Mouse (Mus musculus) heart, postnatal 25 days (tissue): ENCODE data around the gene Tmem63a. TPM values are rescaled to one million over a fixed set of nuclear protein-coding genes. Genes with fewer than 3 reads are reported as not detected.
"Not testable (repeated sequence)": the region's sequence is repeated elsewhere in the genome, so short reads cannot be mapped to it uniquely, and the experiment has no call there.

ENCODE experiments used
- DNase-seq: peaks from one replicate; pipeline ENCODE4 v3.0.0; 2022; ENCODE audit warnings: low spot score
- intact Hi-C: fragments of 180-260 bp; cut with DNase I; formaldehyde crosslinking; loops from one replicate; pipeline ENCODE4 v1.15.1; 2025
- total RNA-seq, 2 experiments: library from RNA; stranded (reverse); gene quantifications; 2 replicates each; pipeline ENCODE4 v1.2.3; 2021

Gene Tmem63a
- total RNA-seq, 2 experiments from 2014 or later = 15.1 to 16.3 TPM

GRCm38 (mm10) chr1:180952085-180952746, 10.1 kb downstream of the Tmem63a start:
- intact Hi-C loops = no loop called here
- DNase-seq = no peak

- DNase-seq = no peak
Measured at GRCm38 (mm10) chr1:180952808-180953207, 10.7 kb downstream of the Tmem63a start.

GRCm38 (mm10) chr1:180956401-180956800, 14.3 kb downstream of the Tmem63a start:
- intact Hi-C loops = no loop called here
- no peak for DNase-seq

More at GRCm38 (mm10) chr1:180952808-180953207, 10.7 kb downstream of the Tmem63a start:
- intact Hi-C loops = no loop called here

GRCm38 (mm10) chr1:180956973-180957381, 14.8 kb downstream of the Tmem63a start:
- peak; percentile 35 for DNase-seq

GRCm38 (mm10) chr1:180957989-180958388, 15.8 kb downstream of the Tmem63a start:
- no peak for DNase-seq
- intact Hi-C loops = no loop called here

More at GRCm38 (mm10) chr1:180956973-180957381, 14.8 kb downstream of the Tmem63a start:
- intact Hi-C loops = no loop called here

GRCm38 (mm10) chr1:180958797-180959196, 16.7 kb downstream of the Tmem63a start:
- DNase-seq = no peak
- intact Hi-C loops = no loop called here

- intact Hi-C loops = no loop called here
- no peak for DNase-seq
Measured at GRCm38 (mm10) chr1:180965786-180966185, 23.6 kb downstream of the Tmem63a start.

GRCm38 (mm10) chr1:180966542-180966941, 24.4 kb downstream of the Tmem63a start:
- intact Hi-C loops = no loop called here
- peak; percentile 38 for DNase-seq

- intact Hi-C loops = no loop called here
Measured at GRCm38 (mm10) chr1:180967261-180967660, 25.1 kb downstream of the Tmem63a start.

GRCm38 (mm10) chr1:180972941-180973340, 30.8 kb downstream of the Tmem63a start:
- intact Hi-C loops = no loop called here
- no peak for DNase-seq

More at GRCm38 (mm10) chr1:180967261-180967660, 25.1 kb downstream of the Tmem63a start:
- no peak for DNase-seq

- intact Hi-C loops = loop anchor here (1.0 kb wide), 1 partner anchor 73 kb away; no protein-coding TSS in a partner anchor
- no peak for DNase-seq
Measured at GRCm38 (mm10) chr1:180974126-180974746, 32.1 kb downstream of the Tmem63a start.

GRCm38 (mm10) chr1:180976110-180976679, 34.1 kb downstream of the Tmem63a start:
- intact Hi-C loops = no loop called here
- no peak for DNase-seq

- DNase-seq = no peak
- intact Hi-C loops = no loop called here
Measured at GRCm38 (mm10) chr1:180979484-180980251, 37.5 kb downstream of the Tmem63a start.

GRCm38 (mm10) chr1:180980464-180980863, 38.3 kb downstream of the Tmem63a start:
- no peak for DNase-seq
- intact Hi-C loops = no loop called here

- DNase-seq, intact Hi-C loops: not testable (repeated sequence)
Measured at GRCm38 (mm10) chr1:180981298-180982046, 39.3 kb downstream of the Tmem63a start.

- intact Hi-C loops = loop anchor here (5.0 kb wide), 1 partner anchor 36 kb away; the partner anchor contains the start of gene Ephx1
Measured at GRCm38 (mm10) chr1:180986701-180987100, 44.6 kb downstream of the Tmem63a start.

GRCm38 (mm10) chr1:180987759-180988158, 45.6 kb downstream of the Tmem63a start:
- intact Hi-C loops = loop anchor here (1.0 to 5.0 kb wide), 2 partner anchors 35 to 53 kb away; partner anchors contain the start of gene Ephx1
- DNase-seq = peak; percentile 34

More at GRCm38 (mm10) chr1:180986701-180987100, 44.6 kb downstream of the Tmem63a start:
- no peak for DNase-seq

- intact Hi-C loops = no loop called here
- no peak for DNase-seq
Measured at GRCm38 (mm10) chr1:180990671-180991070, 48.5 kb downstream of the Tmem63a start.

GRCm38 (mm10) chr1:180992142-180992541, 50.0 kb downstream of the Tmem63a start:
- intact Hi-C loops = loop anchor here (1.0 kb wide), 1 partner anchor 47 kb away; no protein-coding TSS in a partner anchor
- DNase-seq = no peak
